Mouse (Mus musculus) large intestine, adult 2 months (tissue): ENCODE results near the gene Ssr1. TPM values are rescaled to one million over a fixed set of nuclear protein-coding genes. Genes with fewer than 3 reads are reported as not detected.
A peak's percentile ranks its signal among the peaks of the same experiment; 100 is the strongest.

Experiments
- DNase-seq: peaks from one replicate; pipeline ENCODE4 v3.0.0-alpha.2; 2012; ENCODE audit warnings: low read depth, low spot score
- WGBS: fragments of 180-500 bp; shearing (Covaris S2); methylation state at CpG from one replicate; pipeline ENCODE4 v1.1.7; 2018; 5-methylcytosine and 5-hydroxymethylcytosine counted together
- polyA plus RNA-seq: library from polyadenylated mRNA; depleted of rRNA; stranded (reverse); fragments of >200 nt; gene quantifications from 2 replicates; pipeline ENCODE4 v1.2.3, GENCODE M21; 2012

Ssr1 gene
- polyA plus RNA-seq, 1 experiment, result 11.2 TPM

- 67% methylated on average over 18 of the region's 18 CpGs for WGBS
- peak; percentile 22 for DNase-seq
These were observed 35.3 kb downstream of the Ssr1 start for GRCm38 (mm10) chr13:37958498-37959238.

GRCm38 (mm10) chr13:37954318-37954717 is 39.7 kb downstream of the Ssr1 start:
- WGBS, result 82% methylated on average over 1 of the region's 1 CpGs
- DNase-seq, result no peak

GRCm38 (mm10) chr13:37952981-37953380 is 41.0 kb downstream of the Ssr1 start:
- 84% methylated on average over 6 of the region's 6 CpGs for WGBS
- no peak for DNase-seq

GRCm38 (mm10) chr13:37946734-37947133 is 47.3 kb downstream of the Ssr1 start:
- WGBS, result 15% methylated on average over 6 of the region's 6 CpGs

GRCm38 (mm10) chr13:37945392-37945791 is 48.6 kb downstream of the Ssr1 start:
- 81% methylated on average over 8 of the region's 8 CpGs for WGBS

More at GRCm38 (mm10) chr13:37946734-37947133, 47.3 kb downstream of the Ssr1 start:
- peak; percentile 59 for DNase-seq

GRCm38 (mm10) chr13:37944306-37944705 is 49.7 kb downstream of the Ssr1 start:
- 23% methylated on average over 1 of the region's 1 CpGs for WGBS
- peak; percentile 42 for DNase-seq

More at GRCm38 (mm10) chr13:37945392-37945791, 48.6 kb downstream of the Ssr1 start:
- DNase-seq, result no peak

- DNase-seq, result no peak
- WGBS, result 69% methylated on average over 3 of the region's 3 CpGs
These were observed 50.6 kb downstream of the Ssr1 start for GRCm38 (mm10) chr13:37943466-37943865.

- 25% methylated on average over 4 of the region's 4 CpGs for WGBS
- no peak for DNase-seq
These were observed 51.1 kb downstream of the Ssr1 start for GRCm38 (mm10) chr13:37942887-37943331.

- WGBS, result 37% methylated on average over 17 of the region's 17 CpGs
- no peak for DNase-seq
These were observed 51.8 kb downstream of the Ssr1 start for GRCm38 (mm10) chr13:37941950-37942886.

- 79% methylated on average over 5 of the region's 5 CpGs for WGBS
- DNase-seq, result no peak
These were observed 52.8 kb downstream of the Ssr1 start for GRCm38 (mm10) chr13:37941138-37941645.

GRCm38 (mm10) chr13:37940649-37941048 is 53.4 kb downstream of the Ssr1 start:
- no peak for DNase-seq
- WGBS, result 26% methylated on average over 5 of the region's 5 CpGs

- DNase-seq, result no peak
- WGBS, result 49% methylated on average over 2 of the region's 2 CpGs
These were observed 53.9 kb downstream of the Ssr1 start for GRCm38 (mm10) chr13:37940167-37940566.

GRCm38 (mm10) chr13:37936351-37936750 is 57.7 kb downstream of the Ssr1 start:
- 87% methylated on average over 3 of the region's 3 CpGs for WGBS

GRCm38 (mm10) chr13:37934920-37935319 is 59.1 kb downstream of the Ssr1 start:
- WGBS, result 75% methylated on average over 8 of the region's 8 CpGs
- DNase-seq, result no peak

More at GRCm38 (mm10) chr13:37936351-37936750, 57.7 kb downstream of the Ssr1 start:
- no peak for DNase-seq

- DNase-seq, result no peak
- WGBS, result 81% methylated on average over 4 of the region's 4 CpGs
These were observed 59.9 kb downstream of the Ssr1 start for GRCm38 (mm10) chr13:37934075-37934474.

GRCm38 (mm10) chr13:37931210-37931922 is 62.7 kb downstream of the Ssr1 start:
- 78% methylated on average over 27 of the region's 27 CpGs for WGBS
- no peak for DNase-seq

- DNase-seq, result no peak
- WGBS, result 98% methylated on average over 23 of the region's 23 CpGs
These were observed 63.4 kb downstream of the Ssr1 start for GRCm38 (mm10) chr13:37930621-37931020.

GRCm38 (mm10) chr13:37930091-37930490 is 63.9 kb downstream of the Ssr1 start:
- 88% methylated on average over 13 of the region's 13 CpGs for WGBS
- DNase-seq, result no peak

- DNase-seq, result no peak
- 96% methylated on average over 17 of the region's 17 CpGs for WGBS
These were observed 64.5 kb downstream of the Ssr1 start for GRCm38 (mm10) chr13:37929532-37929931.
